Mouse (Mus musculus) liver, adult 2 months (tissue): Measurements from ENCODE around the gene Scn5a.

Experiments used
- CTCF ChIP-seq: fragments of 200-500 bp; IDR thresholded peaks from 2 replicates; pipeline ENCODE4 v1.5.1; 2011; ENCODE audit warnings: low read depth, low read length, control low read depth
- POLR2A ChIP-seq: fragments of 200-500 bp; IDR thresholded peaks from 2 replicates; pipeline ENCODE4 v1.6.1; 2011; ENCODE audit warnings: low read length, control low read depth; ENCODE audit not compliant: insufficient read depth; ENCODE audit errors: extremely low read depth

DNA sequence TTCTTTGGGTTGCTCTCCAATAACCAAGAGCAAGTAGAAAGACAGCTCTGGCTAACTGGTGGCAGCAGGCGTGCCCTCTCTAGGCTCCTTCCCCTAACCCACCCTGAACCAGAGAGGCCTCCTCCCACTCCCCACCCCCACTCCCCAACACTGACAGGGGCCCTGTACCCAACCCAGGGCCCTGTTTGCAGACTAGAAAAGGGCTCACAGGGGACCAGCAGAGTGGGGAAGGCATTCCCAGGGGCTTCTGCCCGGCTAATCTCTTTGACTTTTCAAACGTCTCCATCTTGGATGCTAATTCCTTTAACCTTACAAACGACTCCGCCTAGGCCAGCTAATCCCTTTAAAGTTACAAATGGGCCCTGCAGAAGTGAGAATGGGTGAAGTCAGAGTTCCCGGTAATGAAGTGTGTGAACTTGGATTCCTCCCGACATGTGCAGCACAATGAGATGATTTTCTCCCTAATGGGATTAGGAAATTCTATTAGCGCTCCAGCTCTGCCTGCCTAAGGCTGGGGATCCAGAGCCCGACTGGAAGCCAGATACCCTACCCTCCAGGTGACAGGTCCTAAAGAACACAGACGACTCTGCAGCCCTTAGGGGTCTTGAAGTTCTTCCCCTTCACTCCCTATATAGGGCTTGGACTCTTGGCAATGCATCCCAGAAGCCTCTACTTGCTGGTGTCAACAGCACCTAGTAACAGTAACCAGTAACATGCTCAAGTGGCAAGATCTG, 47.0 kb downstream of the Scn5a start:
- TF ChIP-seq CTCF, result no peak
- no peak for TF ChIP-seq POLR2A
